Mouse (Mus musculus) heart, postnatal 0 days (tissue): ENCODE data around the gene Ccser1.

Source experiments
- CTCF ChIP-seq: IDR thresholded peaks from 2 replicates; pipeline ENCODE4 v1.5.1; 2016; ENCODE audit warnings: antibody characterized with exemption, control low read depth, low read depth
- EP300 ChIP-seq: IDR thresholded peaks from 2 replicates; pipeline ENCODE4 v1.6.1; 2016; ENCODE audit warnings: antibody characterized with exemption, low read depth

DNA sequence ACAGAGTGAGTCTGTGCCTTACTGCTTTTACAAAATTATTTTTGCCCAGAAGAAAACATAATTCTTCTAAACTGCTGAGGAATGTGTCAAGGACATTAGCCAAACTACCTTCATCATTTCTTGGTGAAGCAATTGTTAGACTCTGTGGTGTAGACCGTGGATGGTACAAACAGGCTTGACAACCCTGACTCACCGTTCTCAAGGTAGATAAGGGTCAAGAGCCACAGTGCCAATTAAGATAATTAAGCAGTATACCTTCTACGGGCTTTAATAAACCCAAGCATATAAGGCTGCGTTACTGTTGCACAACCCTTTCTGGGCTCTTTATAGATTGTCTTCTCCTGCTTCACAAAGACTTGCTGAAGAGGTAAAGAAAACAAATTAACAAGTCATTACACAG lies 66.4 kb downstream of the Ccser1 start:
- TF ChIP-seq CTCF (no peak), EP300 (no peak)
